Mouse (Mus musculus): Measurements from ENCODE around the gene Rcvrn. TPM values are rescaled to one million over a fixed set of nuclear protein-coding genes. Genes with fewer than 3 reads are reported as not detected.
A peak's percentile ranks its signal among the peaks of the same experiment; 100 is the strongest.

Rcvrn gene
- polyA plus RNA-seq, 1 experiment from 2014 or later = not detected

DNA sequence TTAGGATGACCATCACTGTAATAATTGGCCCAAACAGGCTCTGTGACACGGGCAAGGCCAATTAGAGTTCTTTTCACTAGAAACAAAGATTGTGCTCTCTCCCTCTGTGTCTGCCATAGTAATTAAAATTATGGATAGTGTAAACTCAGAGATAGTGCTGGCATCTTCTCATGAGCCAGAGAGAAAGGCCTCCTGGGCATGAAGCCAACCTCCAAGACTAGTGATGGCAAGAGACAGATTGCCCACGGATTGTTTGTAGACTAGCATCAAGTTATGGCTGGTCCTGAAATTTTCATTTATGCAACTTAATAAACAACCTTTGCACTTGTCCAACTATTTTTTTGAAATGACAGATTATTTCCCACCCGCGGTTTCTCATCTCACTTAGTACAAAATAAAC lies 17.9 kb downstream of the Rcvrn start:
- H3K9me3 ChIP-seq (ENCODE audit: low read depth, low read length) = no peaks in the 10 kb centered on the region
- H3K4me1 ChIP-seq (ENCODE audit: insufficient read depth) = no peaks in the 10 kb centered on the region; the same call in 1 of the 2 replicates
- no peak for ATAC-seq (ENCODE audit: insufficient read depth)
- no peak for TF ChIP-seq CTCF (IDR thresholded peaks at IDR 0.05; ENCODE audit: low read depth)
- H3K27me3 ChIP-seq (ENCODE audit: insufficient read depth, low read length) = no peaks in the 10 kb centered on the region
- peak; percentile 33 for DNase-seq
- WGBS = 58% methylated on average over 4 of the region's 4 CpGs
- no peak overlapping the region for H3K27ac ChIP-seq (ENCODE audit: low read depth)
- no peaks in the 10 kb centered on the region for H3K36me3 ChIP-seq (ENCODE audit: insufficient read depth)
- no peak overlapping the region for H3K9ac ChIP-seq
- no peak overlapping the region for H3K4me3 ChIP-seq (ENCODE audit: low read depth, low read length)
- H3K4me2 ChIP-seq = no peak overlapping the region

DNA sequence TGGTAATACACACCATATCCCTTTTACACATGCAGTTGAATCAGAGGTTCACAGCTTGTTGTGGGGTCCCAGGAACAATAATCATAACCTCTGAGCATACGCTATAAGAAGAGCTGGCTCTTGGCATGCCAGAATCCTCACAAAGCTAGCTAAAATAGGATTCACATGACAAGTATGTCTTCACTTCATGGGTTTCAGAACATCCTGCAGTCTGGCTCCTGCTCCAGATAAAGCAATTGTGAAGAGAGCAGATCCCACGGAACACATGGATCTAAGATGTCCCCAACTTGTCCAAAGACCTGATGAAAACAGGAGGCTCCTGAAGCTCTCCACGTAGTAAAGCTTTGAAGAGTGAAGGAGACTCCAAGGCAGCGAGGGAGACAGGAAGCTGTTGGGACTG lies 20.3 kb downstream of the Rcvrn start:
- Histone ChIP-seq H3K4me1 (ENCODE audit: insufficient read depth) (no peaks in the 10 kb centered on the region; the same call in 1 of the 2 replicates), H3K27ac (ENCODE audit: low read depth) (no peak overlapping the region), H3K27me3 (ENCODE audit: insufficient read depth, low read length) (no peaks in the 10 kb centered on the region), H3K9ac (no peak overlapping the region), H3K4me2 (no peak overlapping the region), H3K36me3 (ENCODE audit: insufficient read depth) (no peaks in the 10 kb centered on the region), H3K9me3 (ENCODE audit: low read depth, low read length) (no peaks in the 10 kb centered on the region), H3K4me3 (ENCODE audit: low read depth, low read length) (no peak overlapping the region)
- WGBS = 80% methylated on average over 4 of the region's 4 CpGs
- TF ChIP-seq CTCF (IDR thresholded peaks at IDR 0.05; ENCODE audit: low read depth) = no peak
- DNase-seq = no peak
- ATAC-seq (ENCODE audit: insufficient read depth) = no peak

DNA sequence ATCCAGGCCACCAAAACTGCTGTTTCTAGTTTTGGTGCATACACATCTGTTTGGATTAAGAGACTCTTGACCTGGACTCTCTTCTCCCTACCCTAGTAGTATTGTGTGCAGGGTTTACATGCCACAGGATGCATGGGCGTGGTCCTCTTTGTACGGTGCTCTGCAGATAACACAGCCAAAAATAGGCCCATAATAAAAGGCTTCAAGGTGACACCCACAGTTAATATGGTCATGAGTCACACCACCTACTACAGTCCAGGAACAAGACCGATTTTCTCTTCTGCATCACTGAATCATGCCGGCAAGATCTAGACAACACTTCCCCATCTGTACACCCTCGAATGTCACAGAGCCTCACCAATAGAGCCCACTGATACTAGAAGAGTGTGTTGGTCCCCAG lies 26.4 kb downstream of the Rcvrn start:
- 89% methylated on average over 5 of the region's 5 CpGs for WGBS
- H3K36me3 ChIP-seq (ENCODE audit: insufficient read depth) = no peaks in the 10 kb centered on the region
- no peak overlapping the region for H3K4me3 ChIP-seq (ENCODE audit: low read depth, low read length)
- no peak for TF ChIP-seq CTCF (IDR thresholded peaks at IDR 0.05; ENCODE audit: low read depth)
- no peak for ATAC-seq (ENCODE audit: insufficient read depth)
- H3K4me2 ChIP-seq = no peak overlapping the region
- H3K27me3 ChIP-seq (ENCODE audit: insufficient read depth, low read length) = no peaks in the 10 kb centered on the region
- no peak overlapping the region for H3K9ac ChIP-seq
- no peak for DNase-seq
- H3K27ac ChIP-seq (ENCODE audit: low read depth) = no peak overlapping the region
- H3K4me1 ChIP-seq (ENCODE audit: insufficient read depth) = no peaks in the 10 kb centered on the region
- H3K9me3 ChIP-seq (ENCODE audit: low read depth, low read length) = no peaks in the 10 kb centered on the region

DNA sequence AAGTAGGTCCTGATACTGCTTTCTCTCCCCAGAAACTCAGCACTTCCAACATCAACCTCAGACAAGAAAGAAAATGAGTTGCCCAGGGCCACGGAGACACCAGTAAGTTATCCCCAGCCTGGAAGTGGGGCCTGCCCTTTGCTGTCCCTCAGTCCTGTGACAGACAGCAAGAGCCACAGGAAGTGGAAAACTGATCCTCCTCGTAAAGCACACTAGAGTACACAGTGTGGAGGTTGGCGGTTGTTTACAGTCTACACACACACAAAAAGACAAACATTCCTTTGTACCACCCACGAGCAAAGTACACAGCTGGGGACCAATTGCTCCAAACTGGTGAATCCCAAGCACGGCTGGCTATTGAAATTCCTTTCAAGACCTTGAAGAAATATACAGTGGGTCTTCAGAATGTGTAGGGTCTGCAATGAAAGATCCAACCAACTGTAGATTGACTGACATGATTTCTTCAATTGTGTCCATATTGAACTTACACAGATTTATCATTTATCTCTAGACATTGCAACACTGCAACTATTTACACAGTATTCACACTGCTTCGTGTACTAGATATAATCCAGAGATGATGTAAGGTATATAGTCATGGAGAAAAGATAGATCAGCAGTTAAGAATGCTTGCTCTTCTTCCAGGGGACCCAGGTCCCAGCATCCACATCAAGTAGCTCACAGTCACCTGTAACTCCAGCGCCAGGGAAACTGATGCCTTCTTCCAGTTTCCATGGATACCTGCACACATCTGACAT lies 27.5 kb downstream of the Rcvrn start:
- no peak for ATAC-seq (ENCODE audit: insufficient read depth)
- no peak for TF ChIP-seq CTCF (IDR thresholded peaks at IDR 0.05; ENCODE audit: low read depth)
- 32% methylated on average over 7 of the region's 7 CpGs for whole genome bisulfite sequencing
- H3K9ac ChIP-seq = no peak overlapping the region
- H3K36me3 ChIP-seq (ENCODE audit: insufficient read depth) = no peaks in the 10 kb centered on the region
- H3K27ac ChIP-seq (ENCODE audit: low read depth) = no peak overlapping the region
- H3K9me3 ChIP-seq (ENCODE audit: low read depth, low read length) = no peaks in the 10 kb centered on the region
- peak; percentile 13 for DNase-seq
- H3K4me3 ChIP-seq (ENCODE audit: low read depth, low read length) = no peak overlapping the region
- no peak overlapping the region for H3K4me2 ChIP-seq
- no peaks in the 10 kb centered on the region for H3K4me1 ChIP-seq (ENCODE audit: insufficient read depth)
- H3K27me3 ChIP-seq (ENCODE audit: insufficient read depth, low read length) = no peaks in the 10 kb centered on the region

DNA sequence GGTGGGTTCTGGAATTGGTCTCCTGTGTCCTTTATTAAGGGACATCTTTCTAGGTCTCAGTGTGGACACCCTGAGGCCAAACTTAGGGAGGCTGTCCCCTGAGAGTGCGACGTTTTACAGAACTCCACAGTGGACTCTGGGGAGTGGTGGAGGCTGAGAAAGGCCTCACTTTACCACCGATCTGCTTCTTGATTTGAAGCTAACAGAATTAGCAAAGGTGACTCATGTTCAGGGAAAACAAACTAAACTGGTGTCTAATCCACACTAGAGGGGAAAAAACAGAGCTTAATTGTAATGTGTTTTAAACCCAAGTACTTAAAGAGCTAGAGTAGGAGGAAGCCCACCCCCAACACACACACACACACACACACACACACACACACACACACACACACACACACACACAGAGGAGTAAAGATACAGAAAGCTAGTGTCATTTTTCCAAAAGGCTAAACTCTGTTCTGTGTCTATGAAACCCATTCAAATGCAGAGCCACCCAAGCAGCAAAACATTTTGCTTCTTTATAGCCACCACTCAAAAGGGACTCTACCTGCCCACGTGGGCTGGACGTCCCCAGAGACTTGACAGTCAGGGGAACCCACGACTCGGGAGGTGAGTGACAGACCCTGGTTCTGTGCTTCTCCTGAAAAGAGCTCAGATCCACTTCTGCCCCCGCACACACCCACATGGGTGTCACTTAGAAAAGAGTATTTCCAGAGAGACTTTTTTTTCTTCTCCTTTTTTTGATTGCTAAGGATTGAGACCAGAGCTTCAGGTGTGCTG lies 28.3 kb downstream of the Rcvrn start:
- no peaks in the 10 kb centered on the region for H3K27me3 ChIP-seq (ENCODE audit: insufficient read depth, low read length)
- DNase-seq (no peak), ATAC-seq (ENCODE audit: insufficient read depth) (no peak)
- H3K9me3 ChIP-seq (ENCODE audit: low read depth, low read length) = no peaks in the 10 kb centered on the region
- H3K4me3 ChIP-seq (ENCODE audit: low read depth, low read length) = no peak overlapping the region
- H3K36me3 ChIP-seq (ENCODE audit: insufficient read depth) = no peaks in the 10 kb centered on the region
- no peak overlapping the region for H3K9ac ChIP-seq
- no peak for TF ChIP-seq CTCF (IDR thresholded peaks at IDR 0.05; ENCODE audit: low read depth)
- H3K27ac ChIP-seq (ENCODE audit: low read depth) = no peak overlapping the region
- no peaks in the 10 kb centered on the region for H3K4me1 ChIP-seq (ENCODE audit: insufficient read depth)
- H3K4me2 ChIP-seq = no peak overlapping the region
- 63% methylated on average over 8 of the region's 8 CpGs for WGBS

DNA sequence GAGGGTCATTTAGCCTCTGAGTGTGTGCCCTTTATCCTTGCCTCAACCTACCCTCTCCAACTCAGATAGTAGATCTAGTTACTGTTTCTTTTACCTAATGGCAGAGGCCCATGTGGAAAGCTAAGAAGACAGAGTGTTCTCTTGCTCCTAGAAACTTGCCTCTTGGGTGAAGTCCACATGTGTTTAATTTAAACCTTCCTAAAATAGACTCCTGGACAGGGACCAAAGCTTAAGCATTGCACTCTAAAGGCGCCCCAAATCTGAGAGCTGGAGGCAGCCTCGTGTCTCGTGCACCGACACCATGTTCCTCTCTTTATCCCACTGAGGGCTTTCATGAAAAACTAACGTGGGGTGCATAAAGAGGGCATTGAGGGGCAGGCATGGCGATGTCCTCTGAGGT lies 32.0 kb downstream of the Rcvrn start:
- ATAC-seq (ENCODE audit: insufficient read depth) (no peak), DNase-seq (no peak)
- H3K9me3 ChIP-seq (ENCODE audit: low read depth, low read length) = no peaks in the 10 kb centered on the region
- no peak for TF ChIP-seq CTCF (IDR thresholded peaks at IDR 0.05; ENCODE audit: low read depth)
- no peaks in the 10 kb centered on the region for H3K4me1 ChIP-seq (ENCODE audit: insufficient read depth)
- H3K27ac ChIP-seq (ENCODE audit: low read depth) = no peak overlapping the region
- no peaks in the 10 kb centered on the region for H3K27me3 ChIP-seq (ENCODE audit: insufficient read depth, low read length)
- no peak overlapping the region for H3K9ac ChIP-seq
- 75% methylated on average over 6 of the region's 6 CpGs for WGBS
- no peaks in the 10 kb centered on the region for H3K36me3 ChIP-seq (ENCODE audit: insufficient read depth)
- H3K4me2 ChIP-seq = no peak overlapping the region
- H3K4me3 ChIP-seq (ENCODE audit: low read depth, low read length) = no peak overlapping the region

DNA sequence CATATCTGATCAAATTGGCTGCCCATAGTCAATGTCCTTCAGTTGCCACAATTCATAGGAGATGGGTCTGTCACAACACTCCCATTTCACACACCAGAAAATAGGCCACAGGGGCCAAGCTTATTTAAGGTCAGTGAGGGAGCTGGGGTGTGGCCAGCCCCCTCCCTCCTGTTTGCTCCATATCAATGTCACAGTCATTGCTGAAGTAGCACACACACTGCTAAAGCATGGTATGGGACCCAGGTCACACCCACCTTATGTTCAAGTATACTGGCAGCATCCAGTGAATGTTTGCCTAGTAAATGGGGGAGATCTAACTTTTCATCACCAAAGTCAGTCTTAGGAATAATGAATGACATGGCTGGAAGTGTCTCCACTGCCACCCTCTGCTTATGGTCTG lies 33.6 kb downstream of the Rcvrn start:
- no peak overlapping the region for H3K9ac ChIP-seq
- no peak for TF ChIP-seq CTCF (IDR thresholded peaks at IDR 0.05; ENCODE audit: low read depth)
- no peak overlapping the region for H3K27ac ChIP-seq (ENCODE audit: low read depth)
- no peak for DNase-seq
- no peaks in the 10 kb centered on the region for H3K36me3 ChIP-seq (ENCODE audit: insufficient read depth)
- no peak for ATAC-seq (ENCODE audit: insufficient read depth)
- H3K9me3 ChIP-seq (ENCODE audit: low read depth, low read length) = no peaks in the 10 kb centered on the region
- no peak overlapping the region for H3K4me3 ChIP-seq (ENCODE audit: low read depth, low read length)
- no peak overlapping the region for H3K4me2 ChIP-seq
- no peaks in the 10 kb centered on the region for H3K27me3 ChIP-seq (ENCODE audit: insufficient read depth, low read length)
- H3K4me1 ChIP-seq (ENCODE audit: insufficient read depth) = no peaks in the 10 kb centered on the region

Measured in lung, embryonic 14.5 days (tissue).